Mouse (Mus musculus): ENCODE results near the gene Ect2l. TPM values are rescaled to one million over a fixed set of nuclear protein-coding genes. Genes with fewer than 3 reads are reported as not detected.
A peak's percentile ranks its signal among the peaks of the same experiment; 100 is the strongest.
"Not testable (repeated sequence)": the region's sequence is repeated elsewhere in the genome, so short reads cannot be mapped to it uniquely, and the experiment has no call there.

Gene Ect2l
- polyA plus RNA-seq, 1 experiment from 2014 or later, result 0.26 TPM

GRCm38 (mm10) chr10:18138853-18139503 lies 71.7 kb downstream of the Ect2l start:
- H3K27ac ChIP-seq (ENCODE audit: low read length); H3K4me3 ChIP-seq (ENCODE audit: low read depth, low read length); H3K36me3 ChIP-seq (ENCODE audit: control insufficient read depth, insufficient read depth, low read length); H3K9me3 ChIP-seq (ENCODE audit: control insufficient read depth, low read depth, low read length); H3K9ac ChIP-seq (replicated peaks; ENCODE audit: low read depth, low read length); H3K4me1 ChIP-seq (ENCODE audit: control insufficient read depth, insufficient read depth, low read length); H3K4me2 ChIP-seq (replicated peaks; ENCODE audit: low read depth, low read length); H3K27me3 ChIP-seq (ENCODE audit: control insufficient read depth, insufficient read depth, low read length); ATAC-seq (ENCODE audit: insufficient number of reproducible peaks, insufficient read depth, low FRiP score, low read depth): not testable (repeated sequence)
- 71% methylated on average over 12 of the region's 26 CpGs for WGBS

- no peaks in the 10 kb centered on the region for H3K4me1 ChIP-seq (ENCODE audit: control insufficient read depth, insufficient read depth, low read length)
- H3K4me3 ChIP-seq (ENCODE audit: low read depth, low read length), result no peak overlapping the region
- no peaks in the 10 kb centered on the region for H3K9me3 ChIP-seq (ENCODE audit: control insufficient read depth, low read depth, low read length)
- WGBS, result 68% methylated on average over 10 of the region's 10 CpGs
- H3K9ac ChIP-seq (replicated peaks; ENCODE audit: low read depth, low read length), result no peak overlapping the region
- no peak overlapping the region for H3K27ac ChIP-seq (ENCODE audit: low read length)
- H3K4me2 ChIP-seq (replicated peaks; ENCODE audit: low read depth, low read length), result no peak overlapping the region
- no peaks in the 10 kb centered on the region for H3K36me3 ChIP-seq (ENCODE audit: control insufficient read depth, insufficient read depth, low read length)
- no peaks in the 10 kb centered on the region for H3K27me3 ChIP-seq (ENCODE audit: control insufficient read depth, insufficient read depth, low read length)
- 0 out of 2 replicates have a peak, but pooled peaks have one; percentile 33 for ATAC-seq (ENCODE audit: insufficient number of reproducible peaks, insufficient read depth, low FRiP score, low read depth)
Observed at GRCm38 (mm10) chr10:18131666-18132650, 78.7 kb downstream of the Ect2l start.

- Histone ChIP-seq H3K27ac (ENCODE audit: low read length) (no peak overlapping the region), H3K27me3 (ENCODE audit: control insufficient read depth, insufficient read depth, low read length) (no peaks in the 10 kb centered on the region), H3K36me3 (ENCODE audit: control insufficient read depth, insufficient read depth, low read length) (peaks cover 8% of the 10 kb centered on the region; the same call in 1 of the 2 replicates), H3K4me2 (replicated peaks; ENCODE audit: low read depth, low read length) (no peak overlapping the region), H3K4me3 (ENCODE audit: low read depth, low read length) (no peak overlapping the region), H3K9ac (replicated peaks; ENCODE audit: low read depth, low read length) (no peak overlapping the region), H3K4me1 (ENCODE audit: control insufficient read depth, insufficient read depth, low read length) (no peaks in the 10 kb centered on the region), H3K9me3 (ENCODE audit: control insufficient read depth, low read depth, low read length) (no peaks in the 10 kb centered on the region)
- WGBS, result 90% methylated on average over 5 of the region's 5 CpGs
- ATAC-seq (ENCODE audit: insufficient number of reproducible peaks, insufficient read depth, low FRiP score, low read depth), result no peak
Observed at GRCm38 (mm10) chr10:18130276-18130675, 80.4 kb downstream of the Ect2l start.

GRCm38 (mm10) chr10:18118336-18118735 lies 92.4 kb downstream of the Ect2l start:
- Histone ChIP-seq H3K4me1 (ENCODE audit: control insufficient read depth, insufficient read depth, low read length) (no peaks in the 10 kb centered on the region), H3K27me3 (ENCODE audit: control insufficient read depth, insufficient read depth, low read length) (no peaks in the 10 kb centered on the region), H3K9ac (replicated peaks; ENCODE audit: low read depth, low read length) (no peak overlapping the region), H3K4me3 (ENCODE audit: low read depth, low read length) (no peak overlapping the region), H3K9me3 (ENCODE audit: control insufficient read depth, low read depth, low read length) (no peaks in the 10 kb centered on the region), H3K27ac (ENCODE audit: low read length) (no peak overlapping the region), H3K4me2 (replicated peaks; ENCODE audit: low read depth, low read length) (no peak overlapping the region), H3K36me3 (ENCODE audit: control insufficient read depth, insufficient read depth, low read length) (peaks cover 46% of the 10 kb centered on the region)
- 90% methylated on average over 8 of the region's 8 CpGs for WGBS
- no peak for ATAC-seq (ENCODE audit: insufficient number of reproducible peaks, insufficient read depth, low FRiP score, low read depth)

DNA sequence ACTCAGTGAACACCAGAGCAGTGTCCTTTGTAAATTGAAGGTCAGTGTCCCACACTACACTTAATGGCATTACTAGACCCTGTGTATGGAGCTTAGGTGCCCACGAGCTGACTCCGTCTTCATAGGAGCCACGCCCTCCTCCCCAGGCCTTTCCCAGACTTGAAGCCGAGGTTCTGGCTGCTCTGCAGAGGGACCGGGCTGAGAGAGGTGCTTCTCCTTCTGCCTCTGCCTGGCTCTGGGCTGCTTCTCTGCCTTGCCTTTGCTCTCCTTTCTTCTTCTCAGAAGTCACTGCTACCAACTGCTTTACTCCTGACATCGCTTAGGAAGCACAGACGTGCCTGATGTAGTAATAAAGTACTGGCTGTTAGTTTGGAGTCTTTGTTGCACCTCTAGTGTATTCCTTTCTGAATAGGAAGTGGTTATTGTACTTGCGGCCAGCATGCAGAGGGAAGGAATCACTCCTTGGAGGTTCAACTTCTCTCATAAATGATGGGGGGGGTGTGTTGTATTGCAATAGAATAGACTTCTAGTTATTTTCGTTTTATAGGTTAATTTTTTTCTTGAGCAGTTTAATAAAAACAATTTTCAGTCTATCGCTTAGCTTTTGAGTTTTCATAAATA lies 97.1 kb downstream of the Ect2l start:
- H3K36me3 ChIP-seq (ENCODE audit: control insufficient read depth, insufficient read depth, low read length), result peaks cover 17% of the 10 kb centered on the region
- H3K4me3 ChIP-seq (ENCODE audit: low read depth, low read length), result no peak overlapping the region
- H3K4me1 ChIP-seq (ENCODE audit: control insufficient read depth, insufficient read depth, low read length), result no peaks in the 10 kb centered on the region
- H3K27ac ChIP-seq (ENCODE audit: low read length), result no peak overlapping the region
- 81% methylated on average over 10 of the region's 10 CpGs for WGBS
- ATAC-seq (ENCODE audit: insufficient number of reproducible peaks, insufficient read depth, low FRiP score, low read depth), result no peak
- H3K9ac ChIP-seq (replicated peaks; ENCODE audit: low read depth, low read length), result no peak overlapping the region
- H3K27me3 ChIP-seq (ENCODE audit: control insufficient read depth, insufficient read depth, low read length), result no peaks in the 10 kb centered on the region
- no peak overlapping the region for H3K4me2 ChIP-seq (replicated peaks; ENCODE audit: low read depth, low read length)
- H3K9me3 ChIP-seq (ENCODE audit: control insufficient read depth, low read depth, low read length), result no peaks in the 10 kb centered on the region

GRCm38 (mm10) chr10:18110940-18111339 lies 99.8 kb downstream of the Ect2l start:
- no peak overlapping the region for H3K4me2 ChIP-seq (replicated peaks; ENCODE audit: low read depth, low read length)
- ATAC-seq (ENCODE audit: insufficient number of reproducible peaks, insufficient read depth, low FRiP score, low read depth), result no peak
- H3K9me3 ChIP-seq (ENCODE audit: control insufficient read depth, low read depth, low read length), result no peaks in the 10 kb centered on the region
- peaks cover 12% of the 10 kb centered on the region for H3K36me3 ChIP-seq (ENCODE audit: control insufficient read depth, insufficient read depth, low read length)
- H3K4me1 ChIP-seq (ENCODE audit: control insufficient read depth, insufficient read depth, low read length), result no peaks in the 10 kb centered on the region
- H3K27me3 ChIP-seq (ENCODE audit: control insufficient read depth, insufficient read depth, low read length), result no peaks in the 10 kb centered on the region
- H3K4me3 ChIP-seq (ENCODE audit: low read depth, low read length), result no peak overlapping the region
- no peak overlapping the region for H3K9ac ChIP-seq (replicated peaks; ENCODE audit: low read depth, low read length)
- H3K27ac ChIP-seq (ENCODE audit: low read length), result no peak overlapping the region

DNA sequence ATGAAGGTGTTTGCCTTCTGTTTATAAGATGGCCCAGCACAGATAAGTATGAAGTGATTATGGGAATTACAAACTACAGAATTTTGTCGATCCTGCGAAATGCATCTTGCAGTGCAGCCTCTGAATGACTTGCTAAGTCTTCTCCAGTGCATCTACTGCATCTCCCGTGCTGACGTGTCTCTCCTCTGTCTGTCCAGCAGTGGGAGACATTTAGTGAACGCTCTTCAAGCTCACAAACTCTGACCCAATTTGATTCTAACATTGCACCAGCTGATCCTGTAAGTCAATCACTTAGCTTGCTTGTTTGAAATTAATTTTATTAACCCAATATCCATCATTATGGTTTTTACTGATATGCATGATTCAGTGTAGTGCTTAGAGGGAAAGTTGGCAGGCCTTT lies 103.2 kb downstream of the Ect2l start:
- Histone ChIP-seq H3K4me3 (ENCODE audit: low read depth, low read length) (no peak overlapping the region), H3K27me3 (ENCODE audit: control insufficient read depth, insufficient read depth, low read length) (no peaks in the 10 kb centered on the region), H3K9ac (replicated peaks; ENCODE audit: low read depth, low read length) (no peak overlapping the region), H3K27ac (ENCODE audit: low read length) (no peak overlapping the region), H3K4me2 (replicated peaks; ENCODE audit: low read depth, low read length) (no peak overlapping the region), H3K4me1 (ENCODE audit: control insufficient read depth, insufficient read depth, low read length) (no peaks in the 10 kb centered on the region), H3K9me3 (ENCODE audit: control insufficient read depth, low read depth, low read length) (no peaks in the 10 kb centered on the region), H3K36me3 (ENCODE audit: control insufficient read depth, insufficient read depth, low read length) (peaks cover 11% of the 10 kb centered on the region; the same call in 1 of the 2 replicates)
- no peak for ATAC-seq (ENCODE audit: insufficient number of reproducible peaks, insufficient read depth, low FRiP score, low read depth)
- 72% methylated on average over 5 of the region's 5 CpGs for WGBS

- 69% methylated on average over 5 of the region's 5 CpGs for WGBS
- Histone ChIP-seq H3K27me3 (ENCODE audit: control insufficient read depth, insufficient read depth, low read length) (no peaks in the 10 kb centered on the region), H3K9me3 (ENCODE audit: control insufficient read depth, low read depth, low read length) (no peaks in the 10 kb centered on the region), H3K4me3 (ENCODE audit: low read depth, low read length) (no peak overlapping the region), H3K9ac (replicated peaks; ENCODE audit: low read depth, low read length) (no peak overlapping the region), H3K4me2 (replicated peaks; ENCODE audit: low read depth, low read length) (no peak overlapping the region), H3K36me3 (ENCODE audit: control insufficient read depth, insufficient read depth, low read length) (peaks cover 15% of the 10 kb centered on the region), H3K4me1 (ENCODE audit: control insufficient read depth, insufficient read depth, low read length) (no peaks in the 10 kb centered on the region), H3K27ac (ENCODE audit: low read length) (no peak overlapping the region)
- ATAC-seq (ENCODE audit: insufficient number of reproducible peaks, insufficient read depth, low FRiP score, low read depth), result no peak
Observed at GRCm38 (mm10) chr10:18102166-18102565, 108.5 kb downstream of the Ect2l start.

All from stomach, embryonic 14.5 days (tissue).